Mouse (Mus musculus) kidney, adult 2 months (tissue): ENCODE results near the gene Slc25a31. TPM values are rescaled to one million over a fixed set of nuclear protein-coding genes. Genes with fewer than 3 reads are reported as not detected.

Source experiments
- DNase-seq: peaks from one replicate; pipeline ENCODE4 v3.0.0; 2021
- H3K27ac ChIP-seq: fragments of 200-500 bp; 2 replicates; pipeline ENCODE4 v1.5.1; 2012; ENCODE audit warnings: low read depth, low read length, control low read depth, inconsistent platforms; ENCODE audit not compliant: insufficient read depth
- H3K27me3 ChIP-seq: fragments of 200-500 bp; replicated peaks from 2 replicates; pipeline ENCODE4 v1.6.1; 2012; ENCODE audit warnings: mild to moderate bottlenecking, moderate library complexity, low read length, inconsistent platforms; ENCODE audit not compliant: control insufficient read depth, insufficient read depth
- H3K36me3 ChIP-seq: fragments of 200-500 bp; 2 replicates; pipeline ENCODE4 v1.6.1; 2012; ENCODE audit warnings: mild to moderate bottlenecking, moderate library complexity, low read length, inconsistent platforms; ENCODE audit not compliant: control insufficient read depth, insufficient read depth
- H3K4me1 ChIP-seq: fragments of 200-500 bp; 2 replicates; pipeline ENCODE4 v1.6.1; 2011; ENCODE audit warnings: low read length; ENCODE audit not compliant: control insufficient read depth, insufficient read depth
- H3K4me3 ChIP-seq: fragments of 200-500 bp; 2 replicates; pipeline ENCODE4 v1.5.1; 2011; ENCODE audit warnings: mild to moderate bottlenecking, low read depth, low read length, control low read depth; ENCODE audit not compliant: insufficient read depth
- CTCF ChIP-seq: fragments of 200-500 bp; conservative IDR thresholded peaks from 2 replicates; pipeline ENCODE4 v1.5.1; 2011; ENCODE audit warnings: low read depth, mild to moderate bottlenecking, control low read depth, low read length, moderate library complexity, mixed read lengths; ENCODE audit not compliant: insufficient read depth, insufficient read length
- POLR2A ChIP-seq: fragments of 200-500 bp; IDR thresholded peaks from one replicate; pipeline ENCODE4 v1.6.1; 2011; ENCODE audit warnings: low read depth, low read length, control low read depth
- WGBS: fragments of 180-500 bp; shearing (Covaris S2); methylation state at CpG from one replicate; pipeline ENCODE4 v1.1.7; 2018; 5-methylcytosine and 5-hydroxymethylcytosine counted together
- polyA plus RNA-seq: library from polyadenylated mRNA; depleted of rRNA; stranded (reverse); fragments of >200 nt; gene quantifications from 2 replicates; pipeline ENCODE4 v1.2.3, GENCODE M21; 2012; rRNA removed

Gene Slc25a31
- 0.08 TPM in 1 of 2 replicates, not detected in the other for polyA plus RNA-seq

- H3K27me3 ChIP-seq = no peaks in the 10 kb centered on the region
Measured at GRCm38 (mm10) chr3:40708655-40709054, at the start of gene Slc25a31. TSS of gene Slc25a31 (plus strand) at chr3:40708855.

GRCm38 (mm10) chr3:40660231-40660630 is 48.4 kb upstream of the Slc25a31 start:
- no peak for DNase-seq
- H3K4me1 ChIP-seq = no peaks in the 10 kb centered on the region
- H3K27ac ChIP-seq = no peak overlapping the region
- H3K4me3 ChIP-seq = no peak overlapping the region
- no peak for TF ChIP-seq CTCF
- TF ChIP-seq POLR2A = no peak
- WGBS = 95% methylated on average over 2 of the region's 2 CpGs
- no peaks in the 10 kb centered on the region for H3K36me3 ChIP-seq
- no peaks in the 10 kb centered on the region for H3K27me3 ChIP-seq

More at GRCm38 (mm10) chr3:40708655-40709054, at the start of gene Slc25a31:
- Histone ChIP-seq H3K27ac (no peak within 1 kb of the TSS), H3K36me3 (no peaks in the 10 kb centered on the region), H3K4me3 (no peak within 1 kb of the TSS), H3K4me1 (peaks cover 8% of the 10 kb centered on the region; the same call in 1 of the 2 replicates)
- TF ChIP-seq CTCF = no peak
- no peak for TF ChIP-seq POLR2A
- WGBS = 93% methylated on average over 30 of the region's 30 CpGs
- no peak for DNase-seq

- H3K4me3 ChIP-seq = no peak overlapping the region
- H3K27ac ChIP-seq = no peak overlapping the region
- no peaks in the 10 kb centered on the region for H3K4me1 ChIP-seq
- 93% methylated on average over 4 of the region's 4 CpGs for WGBS
- TF ChIP-seq CTCF (no peak), POLR2A (no peak)
- no peaks in the 10 kb centered on the region for H3K36me3 ChIP-seq
- no peaks in the 10 kb centered on the region for H3K27me3 ChIP-seq
- DNase-seq = no peak
Measured at GRCm38 (mm10) chr3:40666109-40666508, 42.5 kb upstream of the Slc25a31 start.

- TF ChIP-seq POLR2A (no peak), CTCF (no peak)
- no peaks in the 10 kb centered on the region for H3K27me3 ChIP-seq
- no peak overlapping the region for H3K27ac ChIP-seq
- 79% methylated on average over 8 of the region's 8 CpGs for WGBS
- H3K4me3 ChIP-seq = no peak overlapping the region
- H3K4me1 ChIP-seq = no peaks in the 10 kb centered on the region
- H3K36me3 ChIP-seq = no peaks in the 10 kb centered on the region
- no peak for DNase-seq
Measured at GRCm38 (mm10) chr3:40666861-40667719, 41.6 kb upstream of the Slc25a31 start.

- DNase-seq = no peak
Measured at GRCm38 (mm10) chr3:40668889-40669288, 39.8 kb upstream of the Slc25a31 start.

GRCm38 (mm10) chr3:40669395-40669794 is 39.3 kb upstream of the Slc25a31 start:
- TF ChIP-seq POLR2A = no peak
- no peak for TF ChIP-seq CTCF
- no peaks in the 10 kb centered on the region for H3K27me3 ChIP-seq
- no peaks in the 10 kb centered on the region for H3K4me1 ChIP-seq
- WGBS = 94% methylated on average over 3 of the region's 3 CpGs
- H3K36me3 ChIP-seq = no peaks in the 10 kb centered on the region
- no peak overlapping the region for H3K27ac ChIP-seq
- no peak overlapping the region for H3K4me3 ChIP-seq
- no peak for DNase-seq

More at GRCm38 (mm10) chr3:40668889-40669288, 39.8 kb upstream of the Slc25a31 start:
- Histone ChIP-seq H3K27me3 (no peaks in the 10 kb centered on the region), H3K27ac (no peak overlapping the region), H3K4me3 (no peak overlapping the region), H3K36me3 (no peaks in the 10 kb centered on the region), H3K4me1 (no peaks in the 10 kb centered on the region)
- TF ChIP-seq CTCF (no peak), POLR2A (no peak)
- WGBS = 88% methylated on average over 6 of the region's 6 CpGs

GRCm38 (mm10) chr3:40673515-40673914 is 35.1 kb upstream of the Slc25a31 start:
- no peak overlapping the region for H3K27ac ChIP-seq
- no peaks in the 10 kb centered on the region for H3K27me3 ChIP-seq
- DNase-seq = no peak
- 84% methylated on average over 1 of the region's 1 CpGs for WGBS
- TF ChIP-seq CTCF (no peak), POLR2A (no peak)
- H3K4me3 ChIP-seq = no peak overlapping the region
- no peaks in the 10 kb centered on the region for H3K36me3 ChIP-seq
- H3K4me1 ChIP-seq = no peaks in the 10 kb centered on the region
